Mouse (Mus musculus) mesoderm, embryonic 11.5 days (tissue): ENCODE results near the gene Hoxa10.

Experiments used
- DNase-seq: peaks from one replicate; pipeline ENCODE4 v3.0.0-alpha.2; 2012; ENCODE audit warnings: low read depth, low spot score

Hoxa10 gene

GRCm38 (mm10) chr6:52182793-52183192, 57.9 kb downstream of the Hoxa10 start:
- no peak for DNase-seq

- no peak for DNase-seq
Measured at GRCm38 (mm10) chr6:52182030-52182429, 58.6 kb downstream of the Hoxa10 start.
